Comparison of ENCODE assay signal across 8 mouse cellular contexts in genomic region chr8:84269950-84270773, GRCm38 (mm10). TPM values are rescaled to one million over a fixed set of nuclear protein-coding genes. Genes with fewer than 3 reads are reported as not detected.
DNase-seq lines count a peak whose midpoint lies in the region; ATAC-seq and TF ChIP-seq lines count a peak whose summit lies in the region.

Gene Ccdc130, minus strand, starts transcription at chr8:84270380.

- peak; percentile 19; the same call in 1 of the 2 replicates for TF ChIP-seq CTCF in bone marrow, adult 2 months (IDR thresholded peaks at IDR 0.05; ENCODE audit: control insufficient read depth, insufficient read depth, low read length)
- TF ChIP-seq CTCF in midbrain, postnatal 0 days (IDR thresholded peaks at IDR 0.05): peak; percentile 21; the same call in 1 of the 2 replicates

- peak within 1 kb of the TSS; percentile 77 for H3K4me2 ChIP-seq in embryonic facial prominence, embryonic 15.5 days (replicated peaks)
- peak within 1 kb of the TSS; percentile 90 for H3K4me2 ChIP-seq in limb, embryonic 14.5 days (replicated peaks; ENCODE audit: low read depth, low read length, severe bottlenecking)
- H3K4me2 ChIP-seq in midbrain, postnatal 0 days (ENCODE audit: low read depth, low read length, poor library complexity, severe bottlenecking): peak within 1 kb of the TSS; percentile 75

- peak; percentile 82; the same call in 1 of the 2 replicates for TF ChIP-seq POLR2A in bone marrow, adult 2 months (IDR thresholded peaks at IDR 0.05; ENCODE audit: borderline replicate concordance, control insufficient read depth, low read depth, low read length)
- TF ChIP-seq POLR2A in limb, embryonic 14.5 days (IDR thresholded peaks at IDR 0.05; ENCODE audit: borderline replicate concordance, extremely low read depth, insufficient read depth, insufficient read length): 0 out of 2 replicates have a peak, but pooled peaks have one; percentile 43

- peak within 1 kb of the TSS; percentile 86 for H3K4me3 ChIP-seq in bone marrow, adult 2 months (replicated peaks; ENCODE audit: control insufficient read depth, low read depth, low read length)
- H3K4me3 ChIP-seq in embryonic facial prominence, embryonic 15.5 days (replicated peaks): peak within 1 kb of the TSS; percentile 94
- H3K4me3 ChIP-seq in limb, embryonic 14.5 days (replicated peaks; ENCODE audit: low read length): peak within 1 kb of the TSS; percentile 74
- H3K4me3 ChIP-seq in midbrain, postnatal 0 days (ENCODE audit: low read depth, low read length): peak within 1 kb of the TSS; percentile 64

- H3K27ac ChIP-seq in bone marrow, adult 2 months (ENCODE audit: control insufficient read depth, insufficient read depth, low read depth, low read length, poor library complexity): peak within 1 kb of the TSS; percentile 27
- peak within 1 kb of the TSS; percentile 66; the same call in 1 of the 2 replicates for H3K27ac ChIP-seq in embryonic facial prominence, embryonic 15.5 days (replicated peaks)
- peak within 1 kb of the TSS; percentile 53; the same call in 1 of the 2 replicates for H3K27ac ChIP-seq in limb, embryonic 14.5 days (replicated peaks; ENCODE audit: low read depth, low read length)
- peak within 1 kb of the TSS; percentile 82 for H3K27ac ChIP-seq in midbrain, postnatal 0 days (ENCODE audit: low read depth, low read length)

- peak; percentile 100 for ATAC-seq in embryonic facial prominence, embryonic 15.5 days (ENCODE audit: insufficient number of reproducible peaks, low FRiP score, low TSS enrichment, low read depth)
- ATAC-seq in limb, embryonic 14.5 days (ENCODE audit: low FRiP score, low read depth): peak; percentile 100
- peak; percentile 99 for ATAC-seq in midbrain, postnatal 0 days (ENCODE audit: low FRiP score)

- peak; percentile 100 for DNase-seq in 416B (ENCODE audit: low read depth)
- peak; percentile 99 for DNase-seq in heart, adult 8-10 months (ENCODE audit: low spot score)
- DNase-seq in kidney, adult 9 months: peak; percentile 100
- DNase-seq in limb, embryonic 14.5 days (ENCODE audit: low spot score): peak; percentile 100
- DNase-seq in midbrain, postnatal 0 days (ENCODE audit: low spot score): peak; percentile 100
- peak; percentile 99 for DNase-seq in spleen, postnatal 14 days (ENCODE audit: low spot score in 2 of 2)

- H3K27me3 ChIP-seq in embryonic facial prominence, embryonic 15.5 days: no peaks in the 10 kb centered on the region
- no peaks in the 10 kb centered on the region for H3K27me3 ChIP-seq in limb, embryonic 14.5 days (ENCODE audit: control insufficient read depth, insufficient read depth, low read length)
- H3K27me3 ChIP-seq in midbrain, postnatal 0 days (ENCODE audit: insufficient read depth, low read length): no peaks in the 10 kb centered on the region

- no peaks in the 10 kb centered on the region; the same call in 1 of the 2 replicates for H3K4me1 ChIP-seq in bone marrow, adult 2 months (ENCODE audit: control insufficient read depth, insufficient read depth, low read length)
- H3K4me1 ChIP-seq in embryonic facial prominence, embryonic 15.5 days: peaks cover 8% of the 10 kb centered on the region
- peaks cover 6% of the 10 kb centered on the region; the same call in 1 of the 2 replicates for H3K4me1 ChIP-seq in limb, embryonic 14.5 days (ENCODE audit: control insufficient read depth, insufficient read depth, low read length)
- H3K4me1 ChIP-seq in midbrain, postnatal 0 days (ENCODE audit: insufficient read depth, low read length): peaks cover 6% of the 10 kb centered on the region; the same call in 1 of the 2 replicates

- H3K36me3 ChIP-seq in embryonic facial prominence, embryonic 15.5 days: peaks cover 18% of the 10 kb centered on the region
- H3K36me3 ChIP-seq in limb, embryonic 14.5 days (ENCODE audit: control insufficient read depth, insufficient read depth, low read length): peaks cover 17% of the 10 kb centered on the region
- peaks cover 18% of the 10 kb centered on the region for H3K36me3 ChIP-seq in midbrain, postnatal 0 days (ENCODE audit: insufficient read depth, low read length)

- no peaks in the 10 kb centered on the region for H3K9me3 ChIP-seq in embryonic facial prominence, embryonic 15.5 days (replicated peaks)
- no peaks in the 10 kb centered on the region for H3K9me3 ChIP-seq in limb, embryonic 14.5 days (ENCODE audit: control insufficient read depth, low read length)
- no peaks in the 10 kb centered on the region for H3K9me3 ChIP-seq in midbrain, postnatal 0 days (ENCODE audit: low read length)

- WGBS in bone marrow, adult 2 months: under 1% methylated on average over 44 of the region's 44 CpGs
- WGBS in embryonic facial prominence, embryonic 15.5 days: under 1% methylated on average over 44 of the region's 44 CpGs
- under 1% methylated on average over 32 of the region's 44 CpGs for WGBS in limb, embryonic 14.5 days
- WGBS in midbrain, postnatal 0 days: under 1% methylated on average over 43 of the region's 44 CpGs

- peak within 1 kb of the TSS; percentile 84 for H3K9ac ChIP-seq in embryonic facial prominence, embryonic 15.5 days
- peak within 1 kb of the TSS; percentile 71 for H3K9ac ChIP-seq in limb, embryonic 14.5 days (ENCODE audit: low read depth, low read length, severe bottlenecking)
- peak within 1 kb of the TSS; percentile 84 for H3K9ac ChIP-seq in midbrain, postnatal 0 days (replicated peaks; ENCODE audit: low read length, poor library complexity, severe bottlenecking)

RNA-seq across cellular contexts. Expression of gene Ccdc130, which starts in this region (rescaled TPM):
- polyA plus RNA-seq in bone marrow, adult 2 months (2011; ENCODE audit: insufficient read depth, insufficient read length, low replicate concordance, missing spikeins): 9.4 and 27.9 TPM in 2 replicates
- polyA plus RNA-seq in embryonic facial prominence, embryonic 15.5 days (2015; fragmentation: Nextera tagmentation; extraction: Ambion mirVana): 24.1 and 28.5 TPM in 2 replicates
- 10 to 100 TPM in 2 of 4 experiments, 1 to 10 TPM in 2; 7.5 to 12.3 (median 9.8) TPM for total RNA-seq in heart, adult 8-10 months (2022)
- polyA plus RNA-seq in limb, embryonic 14.5 days (2012; rRNA removed): 38.0 and 39.5 TPM in 2 replicates
- polyA plus RNA-seq in limb, embryonic 14.5 days (2014; fragmentation: Nextera tagmentation; extraction: Ambion mirVana): 16.5 and 19.1 TPM in 2 replicates
- total RNA-seq in midbrain, postnatal 0 days (2014; rRNA removed): 9.5 and 13.6 TPM in 2 replicates
- 14.0 and 14.4 TPM in 2 replicates for polyA plus RNA-seq in midbrain, postnatal 0 days (2015; fragmentation: Nextera tagmentation; extraction: Ambion mirVana)

Comparison
In these comparisons a context has a peak if more than half of its experiments do, and no peak if none do; other contexts are left out.
1. Peak in every context shown above with its lines: DNase-seq, ATAC-seq, H3K4me3 ChIP-seq and H3K27ac ChIP-seq.
2. H3K27ac ChIP-seq: peak in every context shown above with its lines; median percentile 82 in midbrain, postnatal 0 days; 66 in embryonic facial prominence, embryonic 15.5 days; 53 in limb, embryonic 14.5 days; 27 in bone marrow, adult 2 months.